Mouse (Mus musculus) liver, postnatal 0 days (tissue): ENCODE measurements around the gene Etnk1. TPM values are rescaled to one million over a fixed set of nuclear protein-coding genes. Genes with fewer than 3 reads are reported as not detected.
"Not testable (repeated sequence)": the region's sequence is repeated elsewhere in the genome, so short reads cannot be mapped to it uniquely, and the experiment has no call there.

Experiments used
- ATAC-seq: fragments of 200-750 bp; cut with Nextera tagmentation; 2 replicates; pipeline ENCODE4 v1.8.0; 2017; ENCODE audit warnings: mild to moderate bottlenecking, moderate library complexity
- DNase-seq: peaks from one replicate; pipeline ENCODE4 v3.0.0-alpha.2; 2016
- H3K27ac ChIP-seq: fragments of 300-500 bp; sonication (generic); 2 replicates; pipeline ENCODE4 v1.5.1; 2014; ENCODE audit warnings: antibody characterized with exemption, moderate library complexity, mild to moderate bottlenecking, low read depth
- H3K27me3 ChIP-seq: fragments of 300-500 bp; sonication (generic); 2 replicates; pipeline ENCODE4 v1.6.1; 2014; ENCODE audit warnings: low read length, control low read depth, mixed read lengths; ENCODE audit not compliant: insufficient read depth
- H3K36me3 ChIP-seq: fragments of 300-500 bp; sonication (generic); replicated peaks from 2 replicates; pipeline ENCODE4 v1.6.1; 2014; ENCODE audit warnings: mild to moderate bottlenecking, control low read depth, low read length, moderate library complexity, mixed read lengths; ENCODE audit not compliant: insufficient read depth
- H3K4me1 ChIP-seq: fragments of 300-500 bp; sonication (generic); 2 replicates; pipeline ENCODE4 v1.6.1; 2014; ENCODE audit warnings: antibody characterized with exemption, mild to moderate bottlenecking, control low read depth; ENCODE audit not compliant: insufficient read depth
- H3K4me2 ChIP-seq: fragments of 300-500 bp; sonication (generic); 2 replicates; pipeline ENCODE4 v1.6.1; 2014; ENCODE audit warnings: low read depth, mild to moderate bottlenecking, low read length, moderate library complexity, mixed read lengths
- H3K4me3 ChIP-seq: fragments of 300-500 bp; sonication (generic); 2 replicates; pipeline ENCODE4 v1.5.1; 2014; ENCODE audit warnings: low read depth, low read length
- H3K9ac ChIP-seq: fragments of 300-500 bp; sonication (generic); replicated peaks from 2 replicates; pipeline ENCODE4 v1.6.1; 2014; ENCODE audit warnings: mild to moderate bottlenecking, moderate library complexity
- H3K9me3 ChIP-seq: fragments of 300-500 bp; sonication (generic); 2 replicates; pipeline ENCODE4 v1.6.1; 2016; ENCODE audit warnings: mild to moderate bottlenecking, control low read depth, low read length, mixed read lengths
- CTCF ChIP-seq: sonication (generic); IDR thresholded peaks from 2 replicates; pipeline ENCODE4 v1.5.1; 2016; ENCODE audit warnings: antibody characterized with exemption, low read depth
- EP300 ChIP-seq: IDR thresholded peaks from 2 replicates; pipeline ENCODE4 v1.6.1; 2016; ENCODE audit warnings: antibody characterized with exemption, low read depth, mild to moderate bottlenecking
- WGBS: fragments of 180-500 bp; shearing (Covaris S2); extraction: QIAGEN DNeasy Blood & Tissue Kit; methylation state at CpG from one replicate; pipeline ENCODE4 v1.1.7; 2014; ENCODE audit not compliant: insufficient replicate concordance; 5-methylcytosine and 5-hydroxymethylcytosine counted together
- polyA plus RNA-seq: library from polyadenylated mRNA; unstranded; fragments of >200 nt; fragmentation: Nextera tagmentation; extraction: Ambion mirVana; gene quantifications from 2 replicates; pipeline ENCODE4 v1.2.1, GENCODE M21; 2015

The Etnk1 gene
- polyA plus RNA-seq, 1 experiment from 2014 or later = 6.9 TPM

DNA sequence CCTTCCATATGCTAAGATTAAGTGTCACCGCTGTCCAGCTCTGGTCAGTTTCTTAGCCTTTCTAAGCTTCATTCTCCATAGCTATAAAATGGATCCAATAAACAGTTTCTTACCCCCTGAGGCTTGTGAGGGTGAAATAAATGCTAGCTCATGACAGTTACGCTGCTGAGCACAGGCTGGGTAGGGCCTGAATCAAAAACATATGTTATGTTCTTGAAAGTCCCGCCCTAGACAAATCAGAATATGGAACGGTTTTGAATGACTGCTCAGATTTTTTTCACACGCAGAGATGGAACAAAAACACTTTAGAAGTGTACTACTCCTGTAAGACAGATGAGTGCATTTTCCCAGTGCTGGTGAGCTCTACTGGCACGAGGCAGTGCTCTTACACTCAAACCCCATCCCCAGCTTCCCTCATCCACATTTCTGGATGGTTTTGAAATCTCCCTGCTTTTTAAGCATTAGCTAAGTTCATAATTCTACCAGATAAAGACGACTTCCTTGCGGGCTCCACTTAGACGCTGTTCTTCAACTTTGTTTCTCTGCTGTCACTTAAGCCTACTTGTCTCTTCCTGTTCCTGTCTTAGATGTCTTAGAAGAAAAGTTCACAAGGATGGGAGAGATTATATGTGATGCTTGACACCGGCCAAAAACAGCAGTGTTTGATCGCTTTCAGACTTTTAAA, 4.9 kb downstream of the Etnk1 start:
- no peak overlapping the region for H3K4me2 ChIP-seq
- H3K27me3 ChIP-seq = no peaks in the 10 kb centered on the region

DNA sequence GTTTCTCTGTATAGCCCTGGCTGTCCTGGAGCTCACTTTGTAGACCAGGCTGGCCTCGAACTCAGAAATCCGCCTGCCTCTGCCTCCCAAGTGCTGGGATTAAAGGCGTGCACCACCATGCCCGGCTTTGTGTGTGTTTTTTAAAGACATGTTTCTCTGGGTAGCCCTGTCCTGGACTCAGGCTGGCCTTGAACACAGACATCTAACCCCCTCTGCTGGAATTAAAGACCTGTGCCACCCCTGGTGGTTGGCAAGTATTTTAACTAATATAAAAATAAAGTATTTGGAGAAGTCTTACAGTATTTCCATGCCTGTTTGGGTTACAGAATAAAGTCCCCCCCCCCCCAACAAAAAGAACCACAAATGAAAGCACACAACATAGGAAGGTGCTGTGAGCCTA, 5.7 kb downstream of the Etnk1 start:
- Histone ChIP-seq H3K36me3 (peaks cover 24% of the 10 kb centered on the region), H3K4me1 (peaks cover 24% of the 10 kb centered on the region)
- DNase-seq, H3K4me3 ChIP-seq, H3K9me3 ChIP-seq, H3K27me3 ChIP-seq, ATAC-seq, H3K27ac ChIP-seq, H3K4me2 ChIP-seq, H3K9ac ChIP-seq: not testable (repeated sequence)
- 0 out of 2 replicates have a peak, but pooled peaks have one; percentile 22 for TF ChIP-seq CTCF
- 86% methylated on average over 4 of the region's 4 CpGs for WGBS

More for the DNA sequence above, 4.9 kb downstream of the Etnk1 start:
- no peak for ATAC-seq
- DNase-seq = no peak
- no peaks in the 10 kb centered on the region for H3K9me3 ChIP-seq
- H3K4me3 ChIP-seq = no peak overlapping the region
- no peak for TF ChIP-seq EP300
- no peak for TF ChIP-seq CTCF
- H3K4me1 ChIP-seq = peaks cover 24% of the 10 kb centered on the region
- H3K27ac ChIP-seq = no peak overlapping the region
- no peak overlapping the region for H3K9ac ChIP-seq
- WGBS = 60% methylated on average over 11 of the region's 11 CpGs
- peaks cover 20% of the 10 kb centered on the region for H3K36me3 ChIP-seq

DNA sequence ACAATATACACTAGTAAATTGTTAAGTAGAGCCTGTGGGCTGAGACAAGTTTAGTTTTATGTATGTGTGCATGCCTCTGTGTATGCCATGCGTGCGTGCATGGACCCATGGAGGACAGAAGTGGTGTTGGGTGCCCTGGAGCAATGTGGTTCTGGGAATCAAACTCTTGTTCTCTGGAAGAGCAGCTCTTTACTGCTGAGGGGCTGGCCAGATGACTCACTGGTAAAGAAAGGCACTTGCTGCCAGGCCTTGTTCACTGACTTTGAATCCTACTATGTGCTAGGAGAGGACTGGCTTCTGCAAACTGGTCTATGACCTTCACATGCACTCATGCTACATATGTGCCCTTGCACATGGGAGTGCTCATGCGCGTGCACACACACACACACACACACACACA, 7.2 kb downstream of the Etnk1 start:
- ATAC-seq (no peak), DNase-seq (no peak)
- Histone ChIP-seq H3K4me3 (no peak overlapping the region), H3K9ac (no peak overlapping the region), H3K9me3 (no peaks in the 10 kb centered on the region), H3K4me2 (no peak overlapping the region), H3K36me3 (peaks cover 24% of the 10 kb centered on the region), H3K27me3 (no peaks in the 10 kb centered on the region), H3K27ac (no peak overlapping the region), H3K4me1 (peaks cover 16% of the 10 kb centered on the region)
- no peak for TF ChIP-seq EP300
- no peak for TF ChIP-seq CTCF
- WGBS = 91% methylated on average over 4 of the region's 4 CpGs

DNA sequence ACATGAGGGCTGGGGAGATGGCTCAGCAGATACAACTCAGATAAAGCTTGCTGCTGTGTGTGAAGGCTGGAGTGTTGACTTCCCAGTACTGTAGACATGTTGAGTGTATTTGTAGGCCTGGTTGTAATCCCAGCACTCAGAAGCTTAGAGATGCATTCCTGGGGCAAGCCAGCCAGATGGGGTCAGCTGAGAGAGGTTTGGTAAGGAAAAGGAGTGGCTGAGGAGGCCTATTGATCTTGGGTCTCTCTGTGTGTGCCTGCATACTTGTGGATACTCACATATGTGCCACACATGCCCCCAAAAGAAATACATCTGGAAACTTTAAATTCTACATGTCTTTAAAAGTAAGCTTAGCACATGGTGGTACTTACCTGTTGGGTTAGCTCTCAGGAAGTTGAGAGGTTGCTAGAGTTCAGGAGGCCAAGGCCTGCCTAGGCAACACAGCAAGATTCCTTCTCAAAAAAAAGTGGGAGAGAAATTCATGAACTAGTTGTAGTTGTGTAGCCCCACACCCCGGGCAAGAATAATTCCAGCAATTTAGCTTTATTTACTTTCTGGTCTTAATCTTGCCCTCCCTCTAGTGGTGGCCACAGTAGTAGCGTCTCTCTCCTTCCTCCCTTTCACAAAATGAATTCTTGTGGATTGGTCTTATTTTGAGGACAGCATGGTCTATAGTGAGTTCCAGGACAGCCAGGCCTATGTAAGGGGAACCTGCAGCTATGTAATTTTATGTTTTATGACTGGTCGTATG, 8.1 kb downstream of the Etnk1 start:
- Histone ChIP-seq H3K4me1 (peaks cover 7% of the 10 kb centered on the region), H3K27ac (no peak overlapping the region), H3K9me3 (no peaks in the 10 kb centered on the region), H3K36me3 (peaks cover 24% of the 10 kb centered on the region), H3K27me3 (no peaks in the 10 kb centered on the region), H3K9ac (no peak overlapping the region), H3K4me2 (no peak overlapping the region), H3K4me3 (no peak overlapping the region)
- TF ChIP-seq CTCF (peak; percentile 85), EP300 (no peak)
- DNase-seq = peak; percentile 39
- 43% methylated on average over 3 of the region's 3 CpGs for WGBS
- peak; percentile 59 for ATAC-seq

DNA sequence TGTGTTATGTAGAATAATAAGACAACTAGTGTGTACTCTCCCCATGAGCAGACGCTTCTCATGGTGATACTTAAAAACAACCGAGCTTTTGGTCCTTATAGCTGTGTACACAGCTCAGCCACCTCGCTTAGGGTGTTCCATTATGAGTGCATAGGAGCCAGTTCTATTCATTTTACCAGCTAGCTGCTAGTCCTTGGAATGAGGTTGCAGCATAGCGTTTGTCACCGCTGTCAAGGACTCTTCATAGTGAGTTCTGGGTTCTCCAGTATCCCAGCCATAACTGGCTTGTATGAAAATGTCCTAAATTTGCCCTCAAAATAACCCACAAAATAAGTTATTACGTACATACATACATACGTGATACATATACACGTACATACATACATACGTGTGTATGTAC, 9.1 kb downstream of the Etnk1 start:
- H3K4me2 ChIP-seq = no peak overlapping the region
- no peak overlapping the region for H3K9ac ChIP-seq
- TF ChIP-seq CTCF = no peak
- peaks cover 28% of the 10 kb centered on the region for H3K36me3 ChIP-seq
- no peak overlapping the region for H3K4me3 ChIP-seq
- 91% methylated on average over 9 of the region's 9 CpGs for WGBS
- H3K4me1 ChIP-seq = peaks cover 3% of the 10 kb centered on the region; the same call in 1 of the 2 replicates
- H3K27ac ChIP-seq = no peak overlapping the region
- DNase-seq (no peak), ATAC-seq (no peak)
- H3K9me3 ChIP-seq = no peaks in the 10 kb centered on the region
- no peaks in the 10 kb centered on the region for H3K27me3 ChIP-seq

DNA sequence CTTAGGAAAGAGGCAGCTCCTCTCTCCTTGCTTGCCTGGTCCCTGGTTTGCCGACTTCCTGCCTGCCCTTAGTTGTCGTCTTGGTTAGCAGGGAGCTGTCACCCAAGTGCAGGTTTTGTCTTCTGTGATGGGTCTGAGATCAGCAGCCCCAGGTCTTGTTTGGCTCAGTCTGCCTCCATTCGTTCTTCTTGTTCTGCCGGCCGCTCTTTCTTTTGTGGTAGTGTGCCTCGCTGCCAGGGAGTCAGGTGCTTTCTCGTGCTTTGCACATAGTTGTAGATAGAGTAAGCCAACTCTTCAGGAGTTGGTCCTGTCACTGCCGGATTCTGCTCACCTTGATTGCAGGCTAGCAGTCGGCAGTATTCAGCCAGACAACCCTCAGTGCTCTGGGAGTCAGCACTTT, 9.6 kb downstream of the Etnk1 start:
- TF ChIP-seq CTCF (no peak), EP300 (no peak)
- no peak for ATAC-seq
- Histone ChIP-seq H3K4me1 (peaks cover under 1% of the 10 kb centered on the region; the same call in 1 of the 2 replicates), H3K9me3 (no peaks in the 10 kb centered on the region), H3K36me3 (peaks cover 25% of the 10 kb centered on the region), H3K4me2 (no peak overlapping the region), H3K27ac (no peak overlapping the region), H3K9ac (no peak overlapping the region), H3K27me3 (no peaks in the 10 kb centered on the region), H3K4me3 (no peak overlapping the region)
- WGBS = 84% methylated on average over 9 of the region's 9 CpGs
- DNase-seq = no peak
